8 mouse cellular contexts compared by ENCODE assay signal in genomic region chr5:150233154-150233886, GRCm38 (mm10).
DNase-seq lines count a peak whose midpoint lies in the region; ATAC-seq and TF ChIP-seq lines count a peak whose summit lies in the region.

No protein-coding gene starts in this region.

- TF ChIP-seq EP300 in heart, adult 2 months (IDR thresholded peaks at IDR 0.05; ENCODE audit: insufficient read depth, low read depth, low read length), result 0 out of 2 replicates have a peak, but pooled peaks have one; percentile 72

- peaks cover 2% of the 10 kb centered on the region; the same call in 1 of the 2 replicates for H3K4me1 ChIP-seq in embryonic facial prominence, embryonic 13.5 days
- peaks cover 3% of the 10 kb centered on the region for H3K4me1 ChIP-seq in heart, adult 2 months (ENCODE audit: control insufficient read depth, insufficient read depth, low read length)
- H3K4me1 ChIP-seq in midbrain, embryonic 11.5 days (ENCODE audit: control insufficient read depth, insufficient read depth, low read length), result no peaks in the 10 kb centered on the region

- 52% methylated on average over 17 of the region's 17 CpGs for WGBS in embryonic facial prominence, embryonic 13.5 days
- 50% methylated on average over 17 of the region's 17 CpGs for WGBS in heart, adult 2 months
- WGBS in midbrain, embryonic 11.5 days, result 58% methylated on average over 17 of the region's 17 CpGs

- 0 out of 2 replicates have a peak, but pooled peaks cover 3% of the 10 kb centered on the region for H3K9me3 ChIP-seq in embryonic facial prominence, embryonic 13.5 days
- H3K9me3 ChIP-seq in midbrain, embryonic 11.5 days (ENCODE audit: control insufficient read depth, low read length), result peaks cover 4% of the 10 kb centered on the region; the same call in 1 of the 2 replicates

- peak; percentile 79 for TF ChIP-seq CTCF in heart, adult 2 months (IDR thresholded peaks at IDR 0.05)

- H3K27me3 ChIP-seq in embryonic facial prominence, embryonic 13.5 days, result no peaks in the 10 kb centered on the region
- no peaks in the 10 kb centered on the region for H3K27me3 ChIP-seq in heart, adult 2 months (ENCODE audit: control insufficient read depth, insufficient read depth, low read length)
- H3K27me3 ChIP-seq in midbrain, embryonic 11.5 days (ENCODE audit: control insufficient read depth, insufficient read depth, low read length), result no peaks in the 10 kb centered on the region

- no peak for TF ChIP-seq POLR2A in heart, adult 2 months (IDR thresholded peaks at IDR 0.05; ENCODE audit: insufficient read depth, low read depth, low read length)

- H3K4me3 ChIP-seq in embryonic facial prominence, embryonic 13.5 days, result no peak overlapping the region
- H3K4me3 ChIP-seq in heart, adult 2 months, result no peak overlapping the region
- no peak overlapping the region for H3K4me3 ChIP-seq in midbrain, embryonic 11.5 days (ENCODE audit: low read depth, low read length)

- H3K79me2 ChIP-seq in heart, adult 2 months (replicated peaks; ENCODE audit: control insufficient read depth, insufficient read depth, low read length), result peaks cover 4% of the 10 kb centered on the region; the same call in 1 of the 2 replicates

- no peak overlapping the region for H3K27ac ChIP-seq in embryonic facial prominence, embryonic 13.5 days
- H3K27ac ChIP-seq in heart, adult 2 months, result peak overlapping the region; percentile 24
- H3K27ac ChIP-seq in midbrain, embryonic 11.5 days (ENCODE audit: low read depth, low read length), result no peak overlapping the region

- no peak overlapping the region for H3K9ac ChIP-seq in embryonic facial prominence, embryonic 13.5 days
- peak overlapping the region; percentile 5; the same call in 1 of the 2 replicates for H3K9ac ChIP-seq in heart, adult 2 months (ENCODE audit: low read depth, low read length)
- H3K9ac ChIP-seq in midbrain, embryonic 11.5 days (ENCODE audit: low read length), result no peak overlapping the region

- H3K4me2 ChIP-seq in embryonic facial prominence, embryonic 13.5 days, result peak overlapping the region; percentile 32
- H3K4me2 ChIP-seq in midbrain, embryonic 11.5 days, result no peak overlapping the region

- intact Hi-C loops in heart, adult 2 months (cut with DNase I), result loop anchor here (2.0 to 5.0 kb wide), 5 partner anchors 37 to 194 kb away; no protein-coding TSS in a partner anchor
- intact Hi-C loops in left cerebral cortex, postnatal 25 days (cut with DNase I), result loop anchor here (5.0 kb wide), 1 partner anchor 61 kb away; no protein-coding TSS in a partner anchor

- H3K36me3 ChIP-seq in embryonic facial prominence, embryonic 13.5 days, result no peaks in the 10 kb centered on the region
- no peaks in the 10 kb centered on the region for H3K36me3 ChIP-seq in heart, adult 2 months (ENCODE audit: control insufficient read depth, insufficient read depth, low read length)
- H3K36me3 ChIP-seq in midbrain, embryonic 11.5 days (ENCODE audit: control insufficient read depth, insufficient read depth, low read length), result no peaks in the 10 kb centered on the region

- 0 out of 2 replicates have a peak, but pooled peaks have one; percentile 76 for ATAC-seq in embryonic facial prominence, embryonic 13.5 days (ENCODE audit: insufficient number of reproducible peaks, insufficient read depth, low FRiP score, low TSS enrichment, low read depth)
- ATAC-seq in midbrain, embryonic 11.5 days (ENCODE audit: low FRiP score), result peak; percentile 79

- DNase-seq in 416B (ENCODE audit: low read depth), result peak; percentile 76
- DNase-seq in adrenal gland, postnatal 25 days, result peak; percentile 54
- DNase-seq in heart, adult 2 months, result peak; percentile 74 to 75
- peak; percentile 51 for DNase-seq in kidney, adult 11 months
- DNase-seq in left cerebral cortex, postnatal 25 days (ENCODE audit: low spot score in 2 of 2), result peak; percentile 78 to 82
- peak; percentile 95 for DNase-seq in midbrain, embryonic 11.5 days (ENCODE audit: low spot score, missing footprints)
- DNase-seq in right cerebral cortex, postnatal 4 days, result peak; percentile 65
